Comparison of ENCODE assay signal across 26 mouse cellular contexts in the genomic region with DNA sequence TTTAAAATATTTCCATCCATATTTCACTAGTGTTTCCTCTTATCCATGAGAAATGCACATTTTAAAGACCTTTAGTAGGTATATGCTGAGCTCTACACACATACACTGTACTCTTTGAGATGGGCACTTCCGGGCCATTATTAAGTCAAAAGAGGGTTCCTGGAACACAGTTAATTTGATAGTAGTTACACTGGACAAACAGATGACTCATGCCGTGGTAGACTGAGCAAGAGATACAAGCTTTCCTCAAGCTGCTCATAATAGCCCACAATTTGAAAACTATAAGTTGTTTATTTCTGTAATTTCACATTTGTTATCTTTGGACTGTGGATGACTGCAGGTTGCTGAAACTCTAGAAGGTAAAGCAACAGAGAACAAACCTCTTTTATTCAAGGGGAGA.
"Had no signal": no experiment of that assay in that cellular context is flagged by ENCODE, and none has a peak within 500 bp of the region (broad histone marks: within the 10 kb centered on the region; RNA-seq: fewer than 3 reads in every experiment).

No protein-coding gene starts in this region.

- H3K4me1 ChIP-seq: heart, embryonic 10.5 days; heart, embryonic 12.5 days; hindbrain, embryonic 10.5 days; hindbrain, embryonic 12.5 days; kidney, embryonic 15.5 days; limb, embryonic 13.5 days; limb, embryonic 15.5 days had no signal

- H3K9ac ChIP-seq: heart, embryonic 12.5 days; hindbrain, embryonic 12.5 days; hindbrain, embryonic 14.5 days; kidney, embryonic 15.5 days; limb, embryonic 13.5 days; limb, embryonic 15.5 days; liver, embryonic 12.5 days; liver, embryonic 14.5 days had no signal

- H3K4me2 ChIP-seq: heart, embryonic 12.5 days; hindbrain, embryonic 12.5 days; hindbrain, embryonic 14.5 days; kidney, embryonic 15.5 days; limb, embryonic 13.5 days; limb, embryonic 15.5 days; liver, embryonic 12.5 days had no signal

- H3K4me3 ChIP-seq: gastrocnemius, adult 2 months; heart, embryonic 10.5 days; heart, embryonic 12.5 days; hindbrain, embryonic 10.5 days; hindbrain, embryonic 12.5 days; kidney, embryonic 15.5 days; limb, embryonic 13.5 days; limb, embryonic 15.5 days; liver, embryonic 12.5 days had no signal

- ATAC-seq: hindbrain, embryonic 16.5 days; inflammation-experienced regulatory T-cells, adult 6 months; liver, embryonic 12.5 days had no signal

- DNase-seq: gastrocnemius, adult 2 months; gastrocnemius, postnatal 10 days; gastrocnemius, postnatal 25 days; heart, adult 18-20 months; heart, postnatal 10 days; heart, postnatal 4 days; kidney, adult 11 months; kidney, adult 2 months; kidney, adult 9 months; kidney, postnatal 36 days; layer of hippocampus, adult 9-11 months; layer of hippocampus, postnatal 36 days; left cerebral cortex, postnatal 4 days had no signal

- H3K36me3 ChIP-seq: heart, embryonic 10.5 days; hindbrain, embryonic 12.5 days; kidney, embryonic 15.5 days; limb, embryonic 13.5 days; limb, embryonic 15.5 days had no signal

- H3K9me3 ChIP-seq: heart, embryonic 10.5 days; heart, embryonic 12.5 days; hindbrain, embryonic 10.5 days; hindbrain, embryonic 12.5 days; kidney, embryonic 15.5 days; limb, embryonic 13.5 days; limb, embryonic 15.5 days; liver, embryonic 12.5 days had no signal

- H3K27me3 ChIP-seq: heart, embryonic 12.5 days; hindbrain, embryonic 12.5 days; kidney, embryonic 15.5 days; limb, embryonic 13.5 days; limb, embryonic 15.5 days; liver, embryonic 12.5 days had no signal

- H3K27ac ChIP-seq: gastrocnemius, adult 2 months; heart, embryonic 10.5 days; hindbrain, embryonic 10.5 days; hindbrain, embryonic 12.5 days; hindbrain, embryonic 14.5 days; kidney, embryonic 15.5 days; kidney, postnatal 0 days; limb, embryonic 13.5 days; limb, embryonic 15.5 days; liver, embryonic 12.5 days; liver, embryonic 14.5 days had no signal
